8 mouse cellular contexts compared by ENCODE assay signal in genomic region chr9:52167863-52168685, GRCm38 (mm10). TPM values are rescaled to one million over a fixed set of nuclear protein-coding genes. Genes with fewer than 3 reads are reported as not detected.
DNase-seq lines count a peak whose midpoint lies in the region; ATAC-seq and TF ChIP-seq lines count a peak whose summit lies in the region.

Zc3h12c (minus strand) TSS chr9:52168572.

- peak; percentile 61 for ATAC-seq in Patski
- ATAC-seq in frontal cortex, adult (ENCODE audit: low TSS enrichment), result peak; percentile 68

- TF ChIP-seq CTCF in Patski (IDR thresholded peaks at IDR 0.05), result no peak

- in situ Hi-C loops in Patski (cut with MboI; ENCODE audit: low pct_unique_long_range_greater_than_20kb), result loop anchor here (5.0 kb wide), 1 partner anchor 119 kb away; no protein-coding TSS in a partner anchor

- no peaks in the 10 kb centered on the region for H3K9me3 ChIP-seq in hindbrain, embryonic 10.5 days

- H3K36me3 ChIP-seq in hindbrain, embryonic 10.5 days, result no peaks in the 10 kb centered on the region

- H3K4me1 ChIP-seq in hindbrain, embryonic 10.5 days (replicated peaks), result peaks cover 35% of the 10 kb centered on the region

- POLR2A ChIA-PET in Patski (lab: Charles Lee), result no interaction called here

- CTCF ChIA-PET in Patski (lab: Charles Lee), result interaction anchor here (1.3 kb wide), 1 partner anchor 59 kb away, joined by 3 read pairs; no protein-coding TSS in a partner anchor

- no peak for DNase-seq in Patski (ENCODE audit: low read depth, low spot score)
- peak; percentile 52 for DNase-seq in cerebellum, adult 9-10 months
- peak; percentile 78 for DNase-seq in hindbrain, embryonic 10.5 days (ENCODE audit: low spot score)
- DNase-seq in layer of hippocampus, postnatal 10 days (ENCODE audit: low spot score in 2 of 2), result peak; percentile 67 to 77
- peak; percentile 75 for DNase-seq in lung, postnatal 10 days
- DNase-seq in retina, embryonic 14.5 days (ENCODE audit: low spot score), result peak; percentile 70
- peak; percentile 72 for DNase-seq in thymus, postnatal 4 days

- under 1% methylated on average over 100 of the region's 100 CpGs for WGBS in hindbrain, embryonic 10.5 days

- peak within 1 kb of the TSS; percentile 92 for H3K4me3 ChIP-seq in hindbrain, embryonic 10.5 days

- H3K27me3 ChIP-seq in Patski, result no peaks in the 10 kb centered on the region
- H3K27me3 ChIP-seq in hindbrain, embryonic 10.5 days (ENCODE audit: insufficient read depth, poor library complexity, severe bottlenecking), result peaks cover 19% of the 10 kb centered on the region

- H3K27ac ChIP-seq in hindbrain, embryonic 10.5 days, result peak within 1 kb of the TSS; percentile 99

RNA-seq across cellular contexts. Expression of gene Zc3h12c, which starts in this region (rescaled TPM):
- 9.3 TPM for polyA plus RNA-seq in Patski (2021)
- 7.2 and 7.7 TPM in 2 replicates for polyA plus RNA-seq in hindbrain, embryonic 10.5 days (2016; fragmentation: Nextera tagmentation; extraction: Ambion mirVana)
- total RNA-seq in layer of hippocampus, postnatal 10 days (2021), result 10 to 100 TPM; 11.0 to 11.6 TPM
